Mouse (Mus musculus) stomach, embryonic 16.5 days (tissue): ENCODE data around the gene Nostrin. TPM values are rescaled to one million over a fixed set of nuclear protein-coding genes. Genes with fewer than 3 reads are reported as not detected.

Experiments
- ATAC-seq: fragments of 200-750 bp; cut with Nextera tagmentation; 2 replicates; pipeline ENCODE4 v1.8.0; 2017; ENCODE audit warnings: moderate number of reproducible peaks, moderate TSS enrichment; ENCODE audit not compliant: insufficient read depth, low FRiP score
- H3K27ac ChIP-seq: fragments of 300-500 bp; sonication (generic); 2 replicates; pipeline ENCODE4 v1.5.1; 2014; ENCODE audit warnings: low read length
- H3K27me3 ChIP-seq: fragments of 300-500 bp; sonication (generic); 2 replicates; pipeline ENCODE4 v1.6.1; 2014; ENCODE audit warnings: low read length, control low read depth, mixed read lengths; ENCODE audit not compliant: control insufficient read depth, insufficient read depth
- H3K36me3 ChIP-seq: fragments of 300-500 bp; sonication (generic); 2 replicates; pipeline ENCODE4 v1.6.1; 2014; ENCODE audit warnings: low read length; ENCODE audit not compliant: control insufficient read depth, insufficient read depth
- H3K4me1 ChIP-seq: fragments of 300-500 bp; sonication (generic); 2 replicates; pipeline ENCODE4 v1.6.1; 2014; ENCODE audit warnings: low read length, control low read depth, mixed read lengths; ENCODE audit not compliant: control insufficient read depth, insufficient read depth
- H3K4me2 ChIP-seq: fragments of 300-500 bp; sonication (generic); 2 replicates; pipeline ENCODE4 v1.6.1; 2014; ENCODE audit warnings: low read depth, low read length, mixed read lengths
- H3K4me3 ChIP-seq: fragments of 300-500 bp; sonication (generic); replicated peaks from 2 replicates; pipeline ENCODE4 v1.5.1; 2014; ENCODE audit warnings: mild to moderate bottlenecking, low read length
- H3K9ac ChIP-seq: fragments of 300-500 bp; sonication (generic); 2 replicates; pipeline ENCODE4 v1.6.1; 2014; ENCODE audit warnings: low read length
- H3K9me3 ChIP-seq: fragments of 300-500 bp; sonication (generic); replicated peaks from 2 replicates; pipeline ENCODE4 v1.6.1; 2016; ENCODE audit warnings: low read length, control low read depth; ENCODE audit not compliant: control insufficient read depth
- WGBS: fragments of 180-500 bp; shearing (Covaris S2); extraction: QIAGEN DNeasy Blood & Tissue Kit; methylation state at CpG from one replicate; pipeline ENCODE4 v1.1.7; 2014; 5-methylcytosine and 5-hydroxymethylcytosine counted together
- polyA plus RNA-seq: library from polyadenylated mRNA; unstranded; fragments of >200 nt; fragmentation: Nextera tagmentation; extraction: Ambion mirVana; gene quantifications from 2 replicates; pipeline ENCODE4 v1.2.1, GENCODE M21; 2015

Nostrin gene
- polyA plus RNA-seq, 1 experiment from 2014 or later = 12.8 TPM

DNA sequence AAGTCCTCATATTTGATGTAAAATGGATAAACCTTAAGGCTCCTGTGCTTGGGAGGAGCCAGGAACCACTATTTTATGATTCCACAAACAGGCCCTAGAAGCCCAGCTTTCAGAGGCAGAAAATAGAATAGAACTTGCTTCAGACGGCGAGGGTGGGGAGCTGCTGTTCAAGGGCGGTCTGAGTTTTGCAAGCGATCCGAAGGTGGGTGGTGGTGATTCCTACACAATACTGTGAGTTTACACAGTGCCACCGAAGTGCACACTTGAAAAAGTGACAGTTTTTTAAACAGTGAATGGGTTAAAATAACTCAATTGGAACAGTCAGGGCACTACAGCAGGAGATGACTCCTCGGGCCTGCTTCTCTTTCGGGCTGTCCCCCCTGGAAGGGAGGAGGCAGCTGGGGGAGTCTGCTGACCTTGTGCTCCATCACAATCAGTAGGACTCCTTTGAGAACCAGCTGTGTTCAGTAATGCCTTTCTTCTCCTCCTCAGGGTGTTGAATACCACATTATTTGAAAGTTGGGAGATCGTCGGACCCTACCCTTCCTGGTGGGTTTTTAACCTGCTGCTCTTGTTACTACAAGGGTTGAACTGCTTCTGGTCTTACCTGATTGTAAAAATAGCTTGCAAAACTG lies 31.0 kb upstream of the Nostrin start:
- ATAC-seq = no peak
- Histone ChIP-seq H3K4me1 (peaks cover 3% of the 10 kb centered on the region; the same call in 1 of the 2 replicates), H3K9ac (no peak overlapping the region), H3K36me3 (no peaks in the 10 kb centered on the region), H3K9me3 (no peaks in the 10 kb centered on the region), H3K27ac (no peak overlapping the region), H3K4me3 (no peak overlapping the region), H3K27me3 (no peaks in the 10 kb centered on the region), H3K4me2 (no peak overlapping the region)
- WGBS = 46% methylated on average over 10 of the region's 10 CpGs

DNA sequence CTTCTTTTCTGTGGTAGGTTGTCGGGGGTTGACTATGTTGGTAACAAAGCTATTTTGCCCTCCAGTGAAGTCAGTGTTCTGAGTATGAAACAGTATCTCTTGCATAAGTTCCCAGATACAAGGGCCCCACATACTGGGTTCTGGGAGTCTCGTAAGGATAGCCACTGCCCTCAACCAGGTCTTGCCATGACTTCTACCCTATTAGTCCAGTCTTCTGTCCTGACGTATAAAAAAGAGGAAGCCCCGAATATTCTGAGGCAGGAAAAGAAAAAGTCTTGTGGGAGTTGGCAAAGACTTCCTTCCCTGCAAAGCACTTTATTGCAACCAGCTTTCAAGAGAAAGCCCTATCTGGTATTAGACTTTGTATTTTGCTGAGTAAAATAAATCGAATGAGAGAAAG lies 26.4 kb upstream of the Nostrin start:
- H3K9ac ChIP-seq = no peak overlapping the region
- no peak overlapping the region for H3K4me3 ChIP-seq
- H3K27ac ChIP-seq = no peak overlapping the region; the same call in 1 of the 2 replicates
- no peak overlapping the region; the same call in 1 of the 2 replicates for H3K4me2 ChIP-seq
- WGBS = 62% methylated on average over 5 of the region's 5 CpGs
- H3K36me3 ChIP-seq = no peaks in the 10 kb centered on the region
- H3K27me3 ChIP-seq = no peaks in the 10 kb centered on the region
- H3K9me3 ChIP-seq = no peaks in the 10 kb centered on the region
- peaks cover 3% of the 10 kb centered on the region; the same call in 1 of the 2 replicates for H3K4me1 ChIP-seq
- no peak for ATAC-seq

DNA sequence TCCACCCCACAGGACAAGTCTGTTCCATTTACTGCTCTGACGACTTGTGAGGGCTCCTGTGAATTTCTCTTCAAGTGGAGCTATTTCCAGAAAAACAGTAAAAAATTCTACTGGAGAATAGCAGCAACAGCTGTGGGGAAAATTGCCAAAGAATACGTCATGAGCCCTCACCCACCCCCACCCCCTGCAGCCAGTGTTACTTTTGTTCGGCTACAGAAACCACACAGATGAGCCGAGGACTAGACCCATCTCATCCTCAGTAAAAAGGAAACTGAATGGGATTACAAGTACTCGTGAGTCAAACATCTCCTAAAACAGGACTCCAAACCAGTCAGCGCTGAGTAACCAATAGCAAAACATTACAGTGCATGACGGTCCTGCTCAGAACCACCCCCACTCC lies 25.9 kb upstream of the Nostrin start:
- Histone ChIP-seq H3K4me3 (no peak overlapping the region), H3K4me1 (peaks cover 3% of the 10 kb centered on the region; the same call in 1 of the 2 replicates), H3K27me3 (no peaks in the 10 kb centered on the region), H3K9me3 (no peaks in the 10 kb centered on the region), H3K9ac (no peak overlapping the region), H3K27ac (no peak overlapping the region), H3K4me2 (no peak overlapping the region; the same call in 1 of the 2 replicates), H3K36me3 (no peaks in the 10 kb centered on the region)
- 48% methylated on average over 7 of the region's 7 CpGs for WGBS
- no peak for ATAC-seq

DNA sequence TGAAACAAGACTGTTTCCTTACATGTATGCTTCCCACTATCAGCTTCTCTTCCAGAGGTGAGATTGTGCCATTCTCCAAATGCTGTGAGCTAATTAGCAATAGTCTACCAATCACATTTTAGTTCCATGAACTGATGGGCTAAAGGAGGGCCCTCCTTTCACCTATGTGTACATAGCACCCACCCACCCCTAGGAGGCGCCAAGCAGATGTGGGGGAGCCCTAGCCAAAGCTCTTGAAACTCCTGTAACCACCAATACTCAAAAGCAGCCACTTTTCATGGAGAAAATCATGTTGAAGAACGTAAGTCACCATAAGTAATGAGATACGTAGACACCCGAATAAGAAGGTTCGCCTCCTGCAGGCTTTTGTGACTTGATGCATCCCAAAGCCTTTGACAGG lies 23.0 kb upstream of the Nostrin start:
- no peak for ATAC-seq
- Histone ChIP-seq H3K4me1 (peaks cover 3% of the 10 kb centered on the region; the same call in 1 of the 2 replicates), H3K4me2 (no peak overlapping the region), H3K27ac (no peak overlapping the region), H3K4me3 (no peak overlapping the region), H3K9me3 (no peaks in the 10 kb centered on the region), H3K27me3 (no peaks in the 10 kb centered on the region), H3K36me3 (no peaks in the 10 kb centered on the region), H3K9ac (no peak overlapping the region)
- WGBS = 88% methylated on average over 5 of the region's 5 CpGs

DNA sequence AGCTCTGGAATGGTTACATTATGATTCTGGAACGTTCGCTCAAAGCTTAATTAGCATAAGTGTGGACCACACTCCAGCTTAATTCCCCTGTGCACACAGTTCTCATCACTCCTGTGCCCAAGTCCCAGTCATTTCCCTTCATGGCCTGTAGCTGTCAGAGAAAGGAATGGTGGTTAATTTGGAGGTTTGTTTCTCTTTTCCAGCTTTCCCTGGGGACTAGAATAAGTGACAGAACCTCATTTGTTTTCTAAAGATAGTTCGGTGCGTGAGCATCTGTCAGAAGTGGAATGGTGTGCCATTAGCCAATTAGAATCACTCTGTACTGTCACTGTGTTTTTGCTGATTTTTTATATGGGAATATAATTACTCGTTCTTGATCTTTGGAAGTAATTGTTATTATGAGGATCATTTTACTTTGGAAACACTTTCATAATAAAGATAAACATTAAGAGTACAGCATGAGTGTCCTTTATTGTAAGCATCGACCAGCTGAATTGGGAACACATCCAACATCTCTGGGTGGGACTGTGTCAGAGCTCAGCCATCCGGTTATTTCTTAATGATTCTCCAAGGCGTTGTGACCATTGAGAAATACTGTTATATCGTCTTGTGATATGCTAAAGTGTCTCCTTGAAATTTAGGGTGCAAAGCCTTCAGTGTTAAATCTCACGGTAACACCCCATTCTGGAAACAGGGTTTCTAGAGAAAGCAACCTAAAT lies 21.6 kb upstream of the Nostrin start:
- peak; percentile 56; the same call in 1 of the 2 replicates for ATAC-seq
- Histone ChIP-seq H3K27me3 (no peaks in the 10 kb centered on the region), H3K4me2 (no peak overlapping the region), H3K9me3 (no peaks in the 10 kb centered on the region), H3K4me3 (no peak overlapping the region), H3K9ac (no peak overlapping the region), H3K27ac (no peak overlapping the region), H3K36me3 (no peaks in the 10 kb centered on the region), H3K4me1 (peaks cover 2% of the 10 kb centered on the region; the same call in 1 of the 2 replicates)
- 64% methylated on average over 10 of the region's 10 CpGs for WGBS

DNA sequence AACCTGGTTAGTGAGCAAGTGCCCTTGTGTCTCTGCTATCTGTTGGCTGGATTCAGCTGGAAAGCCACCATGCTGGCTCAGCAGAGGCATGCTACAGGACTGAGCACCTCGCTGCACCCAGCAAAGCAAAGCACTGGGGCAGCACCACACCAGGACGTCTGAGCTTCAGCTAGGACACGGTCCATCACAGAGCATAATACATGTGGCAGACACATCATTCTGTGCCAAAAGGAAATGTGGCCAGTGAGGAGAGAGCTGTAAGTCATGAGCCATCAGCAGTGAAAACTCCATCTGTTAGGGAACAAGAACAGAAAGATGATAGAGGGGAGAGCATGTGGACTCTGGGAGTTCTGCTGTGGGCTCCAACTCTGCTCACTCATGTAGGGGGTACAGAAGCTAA lies 19.7 kb upstream of the Nostrin start:
- 95% methylated on average over 3 of the region's 3 CpGs for WGBS
- H3K4me2 ChIP-seq = no peak overlapping the region
- H3K9ac ChIP-seq = no peak overlapping the region
- no peak overlapping the region for H3K27ac ChIP-seq
- H3K4me3 ChIP-seq = no peak overlapping the region
- no peak for ATAC-seq
- H3K36me3 ChIP-seq = no peaks in the 10 kb centered on the region
- H3K9me3 ChIP-seq = no peaks in the 10 kb centered on the region
- H3K27me3 ChIP-seq = no peaks in the 10 kb centered on the region
- H3K4me1 ChIP-seq = no peaks in the 10 kb centered on the region

DNA sequence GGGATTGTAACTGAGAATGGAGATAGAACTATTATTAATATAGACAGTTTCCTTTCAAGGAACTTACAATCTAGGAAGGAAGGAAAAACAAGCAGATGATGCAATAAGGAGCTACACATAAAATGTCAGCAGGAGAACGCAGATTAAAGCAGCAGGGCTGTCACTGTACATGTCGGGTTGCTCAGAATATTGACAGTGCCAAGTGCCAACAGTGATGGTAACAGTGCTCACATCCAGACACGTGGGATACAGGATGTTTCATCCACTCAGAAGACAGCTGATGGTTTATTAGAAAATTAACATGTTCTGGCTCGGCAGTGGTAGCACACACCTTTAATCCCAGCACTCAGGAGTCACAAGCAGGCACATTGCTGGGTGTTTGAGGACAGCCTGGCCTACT lies 18.8 kb upstream of the Nostrin start:
- no peaks in the 10 kb centered on the region for H3K27me3 ChIP-seq
- no peak overlapping the region for H3K9ac ChIP-seq
- no peaks in the 10 kb centered on the region for H3K36me3 ChIP-seq
- ATAC-seq = no peak
- 65% methylated on average over 4 of the region's 4 CpGs for WGBS
- no peak overlapping the region for H3K27ac ChIP-seq
- H3K4me2 ChIP-seq = no peak overlapping the region
- no peaks in the 10 kb centered on the region for H3K9me3 ChIP-seq
- no peaks in the 10 kb centered on the region for H3K4me1 ChIP-seq
- H3K4me3 ChIP-seq = no peak overlapping the region

DNA sequence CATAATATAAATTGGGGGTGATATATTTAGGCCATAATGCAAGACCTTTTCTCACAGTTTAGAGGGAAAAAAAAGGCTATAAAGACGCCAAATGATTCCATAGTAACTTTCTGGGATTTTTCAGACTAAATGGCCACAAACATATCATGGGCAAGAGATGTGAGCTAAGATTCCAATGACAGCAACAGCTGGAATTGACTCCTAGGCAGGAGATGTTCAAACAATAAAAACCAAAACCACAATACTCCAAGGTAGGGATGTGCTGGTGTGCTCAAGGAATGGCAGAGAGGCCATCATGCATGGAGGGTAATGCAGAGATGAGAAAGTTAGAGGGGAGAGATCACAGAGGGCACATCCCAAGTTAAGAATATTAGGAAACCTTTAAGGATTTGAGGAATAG lies 16.6 kb upstream of the Nostrin start:
- H3K27me3 ChIP-seq = no peaks in the 10 kb centered on the region
- no peaks in the 10 kb centered on the region for H3K9me3 ChIP-seq
- no peak overlapping the region for H3K9ac ChIP-seq
- ATAC-seq = no peak
- no peak overlapping the region for H3K4me2 ChIP-seq
- no peak overlapping the region for H3K4me3 ChIP-seq
- no peaks in the 10 kb centered on the region for H3K4me1 ChIP-seq
- WGBS = 76% methylated on average over 1 of the region's 1 CpGs
- no peaks in the 10 kb centered on the region for H3K36me3 ChIP-seq
- H3K27ac ChIP-seq = no peak overlapping the region

DNA sequence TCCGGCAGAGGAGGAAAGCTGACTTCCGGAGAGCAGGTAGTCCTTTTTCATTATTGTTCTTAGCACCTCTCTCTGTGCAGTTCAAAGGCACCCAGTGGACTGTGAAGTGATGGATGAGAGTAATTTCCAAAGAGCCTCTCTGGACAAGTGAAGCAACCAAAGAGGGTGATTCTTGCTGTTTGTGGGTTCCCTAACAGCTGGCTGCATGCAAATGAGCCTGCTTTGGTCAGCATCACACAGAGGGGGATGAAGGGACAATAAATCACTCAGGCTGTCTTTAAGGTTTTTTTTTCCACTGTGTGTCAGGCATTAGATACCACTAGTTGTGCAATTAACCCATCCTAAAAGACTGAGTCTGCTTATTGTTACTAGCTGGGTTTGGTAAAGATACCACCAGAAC lies 15.9 kb upstream of the Nostrin start:
- H3K9me3 ChIP-seq = no peaks in the 10 kb centered on the region
- no peak overlapping the region for H3K27ac ChIP-seq
- no peak overlapping the region for H3K4me2 ChIP-seq
- no peaks in the 10 kb centered on the region for H3K36me3 ChIP-seq
- H3K4me1 ChIP-seq = no peaks in the 10 kb centered on the region
- no peaks in the 10 kb centered on the region for H3K27me3 ChIP-seq
- no peak for ATAC-seq
- no peak overlapping the region for H3K4me3 ChIP-seq
- H3K9ac ChIP-seq = no peak overlapping the region
- 41% methylated on average over 2 of the region's 2 CpGs for WGBS
